Mouse (Mus musculus): ENCODE data around the gene Ldlr.

DNA sequence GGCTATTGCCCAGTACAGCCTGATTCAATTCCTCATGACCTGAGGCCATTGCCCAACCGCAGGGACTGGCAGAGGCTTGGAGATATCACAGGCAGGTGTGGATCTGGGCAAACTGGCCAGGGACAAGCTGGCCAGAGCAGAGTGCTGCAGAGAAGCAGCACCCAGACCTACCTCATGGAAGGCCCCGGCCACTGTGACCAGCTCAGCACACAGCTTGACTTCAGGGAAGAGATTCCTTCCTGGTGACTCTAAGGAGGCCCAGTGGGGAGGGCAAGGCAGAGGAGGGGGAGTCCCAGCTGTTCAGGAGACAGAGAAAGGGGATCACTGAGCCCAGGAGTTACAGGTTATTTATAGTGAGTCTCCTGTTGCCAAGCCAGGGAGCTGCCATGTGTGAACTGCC is 2.2 kb upstream of the Ldlr start:
- TF ChIP-seq POLR2A (IDR thresholded peaks at IDR 0.05; ENCODE audit: low read depth, low read length) (no peak), CTCF (conservative IDR thresholded peaks at IDR 0.05; ENCODE audit: insufficient read depth, insufficient read length, low read depth, low read length) (no peak)

All from kidney, adult 2 months (tissue).